Mouse (Mus musculus) gastrocnemius, postnatal 14 days (tissue): ENCODE data around the gene Fmr1nb. TPM values are rescaled to one million over a fixed set of nuclear protein-coding genes. Genes with fewer than 3 reads are reported as not detected.
"Not testable (repeated sequence)": the region's sequence is repeated elsewhere in the genome, so short reads cannot be mapped to it uniquely, and the experiment has no call there.

Experiments used
- DNase-seq: peaks from one replicate; pipeline ENCODE4 v3.0.0; 2021; ENCODE audit warnings: mixed read lengths
- intact Hi-C: fragments of 180-260 bp; cut with DNase I; formaldehyde crosslinking; loops from one replicate; pipeline ENCODE4 v1.15.1; 2025; ENCODE audit warnings: low total_unique reads
- long read RNA-seq, 2 experiments: library from polyadenylated mRNA; stranded (forward); transcript quantifications; one replicate each; pipeline ENCODE4 v2.0.0; 2021
- total RNA-seq, 2 experiments: library from RNA; stranded (reverse); gene quantifications; 2 replicates each; pipeline ENCODE4 v1.2.3; 2021

The Fmr1nb gene
- total RNA-seq: not detected
- long read RNA-seq, experiment 1: 0 reads
- long read RNA-seq, experiment 2: 0 reads

GRCm38 (mm10) chrX:68761606-68762005, at the start of gene Fmr1nb:
Fmr1nb (plus strand) TSS chrX:68761839.
- DNase-seq: no peak
- intact Hi-C loops: no loop called here

GRCm38 (mm10) chrX:68736902-68737301, 24.7 kb upstream of the Fmr1nb start:
- intact Hi-C loops: no loop called here
- no peak for DNase-seq

GRCm38 (mm10) chrX:68740088-68740487, 21.6 kb upstream of the Fmr1nb start:
- intact Hi-C loops: no loop called here

GRCm38 (mm10) chrX:68820449-68820848, 58.8 kb downstream of the Fmr1nb start:
- DNase-seq, intact Hi-C loops: not testable (repeated sequence)

More at GRCm38 (mm10) chrX:68740088-68740487, 21.6 kb upstream of the Fmr1nb start:
- no peak for DNase-seq

GRCm38 (mm10) chrX:68821059-68821458, 59.4 kb downstream of the Fmr1nb start, which contains the start of gene Gm14698:
Gm14698 (plus strand) TSS chrX:68821093.
- DNase-seq: not testable (repeated sequence)

GRCm38 (mm10) chrX:68839548-68840444, 78.2 kb downstream of the Fmr1nb start:
- intact Hi-C loops: no loop called here

More at GRCm38 (mm10) chrX:68821059-68821458, 59.4 kb downstream of the Fmr1nb start, which contains the start of gene Gm14698:
- intact Hi-C loops: not testable (repeated sequence)

More at GRCm38 (mm10) chrX:68839548-68840444, 78.2 kb downstream of the Fmr1nb start:
- DNase-seq: no peak

Other genes starting within 250 kb of the Fmr1nb start
- 10 to 100 TPM; 12.4 to 12.5 TPM for gene Fmr1, start 83.3 kb upstream of the Fmr1nb start, total RNA-seq
- 1 to 10 TPM; 1.9 to 3.9 TPM for gene Gm14698, start 59.3 kb downstream of the Fmr1nb start, total RNA-seq
- gene Gm6812, start 131.2 kb downstream of the Fmr1nb start, total RNA-seq: not detected